Mouse (Mus musculus) cerebellum, adult 18-20 months (tissue): Measurements from ENCODE around the gene Coq8a.

Experiments used
- DNase-seq, 2 experiments: peaks; one replicate each; pipeline ENCODE4 v3.0.0; 2021

Gene Coq8a

DNA sequence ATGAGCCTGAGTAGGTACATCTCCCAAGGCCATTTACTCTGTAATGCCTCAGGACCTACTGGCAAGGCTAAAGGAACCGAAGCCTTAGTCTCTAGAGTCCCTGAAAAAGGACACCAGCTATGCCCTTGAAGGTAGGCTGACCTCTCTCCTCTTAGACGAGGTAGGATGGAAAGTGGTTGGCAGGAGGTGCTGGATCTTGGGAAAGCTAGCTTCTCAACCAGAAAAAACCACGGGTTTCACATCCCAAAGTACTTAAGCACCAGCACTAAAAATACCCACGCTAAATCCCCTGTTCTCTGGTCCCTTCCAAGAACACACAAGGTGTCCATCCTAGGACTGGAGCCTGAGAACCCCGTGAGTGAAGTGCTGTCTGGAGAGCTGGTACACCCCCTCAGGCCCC, 26.4 kb downstream of the Coq8a start:
- DNase-seq = no peak

DNA sequence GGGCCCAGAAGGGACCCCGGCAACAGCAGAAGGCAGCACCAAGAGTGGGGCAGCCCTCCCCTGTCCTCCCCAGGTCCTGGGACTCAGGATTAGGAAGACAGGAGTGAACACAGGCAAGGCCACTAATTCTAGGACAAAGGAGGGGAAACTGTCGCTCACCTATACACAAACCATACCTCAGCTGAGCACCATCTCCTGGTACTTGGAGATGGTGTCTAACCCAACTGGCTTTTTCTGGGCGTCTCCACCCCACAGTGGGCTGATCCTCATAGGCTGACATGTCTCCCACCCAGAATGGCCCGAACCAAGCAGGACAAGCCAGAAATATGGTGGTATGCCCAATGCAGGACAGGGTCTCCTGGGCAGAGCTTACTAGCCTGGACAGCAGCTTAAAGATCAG, 26.8 kb downstream of the Coq8a start:
- DNase-seq = no peak

DNA sequence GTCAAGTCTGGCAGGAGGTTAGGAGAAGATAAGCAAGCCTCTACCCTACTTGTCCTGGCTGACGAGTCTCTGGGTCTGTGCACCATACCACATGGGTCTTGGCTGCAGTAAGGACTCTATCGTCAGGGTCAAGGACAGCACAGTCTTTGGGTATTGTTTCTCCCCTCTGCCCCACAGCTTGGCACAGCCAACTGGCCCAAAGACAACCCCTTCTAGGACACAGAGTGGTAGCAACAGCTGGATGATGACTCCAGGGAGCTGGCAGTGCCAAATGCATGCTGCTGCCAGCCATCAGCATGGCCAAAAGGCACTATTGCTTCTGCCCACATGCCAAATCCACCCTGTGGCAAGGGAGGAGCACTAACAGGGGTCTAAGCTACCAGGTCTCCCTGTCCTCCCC, 27.5 kb downstream of the Coq8a start:
- DNase-seq = no peak

DNA sequence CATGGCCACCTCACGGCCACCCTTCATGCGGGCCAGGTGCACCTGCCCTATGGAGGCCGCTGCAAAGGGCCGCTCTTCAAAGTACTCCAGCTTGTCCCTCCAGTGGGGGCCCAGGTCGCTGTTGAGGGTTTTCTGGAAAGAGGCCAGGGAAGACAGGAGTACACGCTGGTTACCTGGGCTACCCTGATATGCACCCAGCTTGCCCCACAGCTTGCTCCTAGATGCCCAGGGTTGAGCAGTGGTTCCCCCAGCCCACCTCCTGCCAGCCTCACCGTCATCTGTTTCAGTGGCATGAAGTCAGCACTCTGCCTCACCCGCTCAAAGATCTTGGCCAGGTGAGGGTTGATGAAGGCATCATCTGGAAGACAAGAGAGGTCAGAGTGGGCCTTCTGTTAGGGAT, 29.3 kb downstream of the Coq8a start:
- no peak for DNase-seq

DNA sequence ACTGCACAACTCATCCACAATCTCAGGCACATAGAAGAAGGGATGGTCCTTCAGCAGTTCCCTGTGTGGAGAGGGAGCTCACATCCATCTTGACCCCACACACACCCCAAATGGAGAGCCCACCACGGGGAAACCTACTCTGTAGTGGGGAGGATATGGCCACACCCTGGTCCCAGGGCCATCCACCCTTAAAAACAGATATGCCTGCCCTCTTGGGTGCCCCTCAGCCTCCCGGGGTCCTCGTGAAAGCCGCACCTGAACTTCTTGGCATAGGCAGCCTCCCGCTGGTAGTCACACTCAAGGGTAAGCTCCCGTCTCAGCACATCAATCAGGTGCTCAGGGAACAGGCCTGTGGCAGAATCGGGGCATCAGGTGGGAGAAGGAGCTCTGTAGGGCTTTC, 30.2 kb downstream of the Coq8a start:
- no peak for DNase-seq

DNA sequence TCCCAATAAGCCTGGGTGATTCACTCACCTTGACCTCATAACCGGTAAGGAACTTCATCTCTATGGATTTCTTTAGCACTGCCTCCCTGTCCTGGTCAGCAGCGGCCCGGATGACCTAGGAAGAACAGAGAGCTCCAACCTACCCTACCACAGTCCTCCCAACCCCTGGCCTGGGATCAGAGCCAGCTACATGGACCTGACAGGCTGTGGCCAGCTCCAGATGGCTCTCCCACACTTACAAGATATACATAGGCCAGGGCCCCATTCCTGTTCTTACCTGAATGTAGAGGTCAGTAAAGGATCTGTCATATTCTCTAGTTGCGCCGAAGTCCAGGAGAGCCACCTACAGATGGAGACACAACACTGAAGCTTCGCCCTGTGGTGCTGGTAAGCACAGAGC, 31.1 kb downstream of the Coq8a start:
- DNase-seq = peak; percentile 59 to 66

DNA sequence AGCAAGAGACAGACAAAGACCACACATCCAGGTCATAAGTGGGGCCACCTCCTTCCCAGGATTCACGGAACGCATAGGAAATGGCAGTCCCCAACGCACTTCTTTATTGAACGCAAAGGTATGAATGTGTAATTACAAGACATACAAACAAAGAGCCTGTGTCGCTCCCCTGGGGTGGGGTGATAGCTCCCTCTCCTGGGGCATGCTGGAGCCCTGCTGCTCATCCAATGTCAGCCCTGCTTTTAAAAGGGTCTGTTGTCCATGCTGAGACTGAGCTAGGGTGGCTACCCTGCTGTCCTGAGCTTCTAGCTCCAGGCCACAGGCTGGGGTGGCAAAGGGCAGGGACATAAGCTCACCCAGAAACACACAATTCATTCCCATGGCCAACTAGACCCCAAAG, 32.9 kb downstream of the Coq8a start:
- no peak for DNase-seq

DNA sequence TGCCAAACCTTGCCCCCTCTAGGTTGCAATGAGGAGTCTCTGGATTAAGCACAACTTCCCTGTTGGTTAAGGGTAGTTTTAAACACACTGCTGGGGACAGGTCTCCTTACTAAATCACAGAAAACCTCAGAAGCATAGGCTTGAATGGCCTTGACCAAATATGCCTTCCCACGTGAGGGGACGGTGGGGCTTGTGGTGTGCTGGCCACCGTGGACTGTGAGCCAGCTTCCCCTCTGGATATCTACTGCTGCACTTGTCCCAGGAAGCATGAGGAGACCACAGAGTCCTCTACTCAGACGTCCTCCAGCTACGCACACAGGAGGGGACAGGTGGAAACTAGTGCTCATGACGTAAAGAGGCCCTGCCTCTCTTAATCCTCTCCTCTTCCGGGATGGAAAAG, 36.4 kb downstream of the Coq8a start:
- DNase-seq = no peak

DNA sequence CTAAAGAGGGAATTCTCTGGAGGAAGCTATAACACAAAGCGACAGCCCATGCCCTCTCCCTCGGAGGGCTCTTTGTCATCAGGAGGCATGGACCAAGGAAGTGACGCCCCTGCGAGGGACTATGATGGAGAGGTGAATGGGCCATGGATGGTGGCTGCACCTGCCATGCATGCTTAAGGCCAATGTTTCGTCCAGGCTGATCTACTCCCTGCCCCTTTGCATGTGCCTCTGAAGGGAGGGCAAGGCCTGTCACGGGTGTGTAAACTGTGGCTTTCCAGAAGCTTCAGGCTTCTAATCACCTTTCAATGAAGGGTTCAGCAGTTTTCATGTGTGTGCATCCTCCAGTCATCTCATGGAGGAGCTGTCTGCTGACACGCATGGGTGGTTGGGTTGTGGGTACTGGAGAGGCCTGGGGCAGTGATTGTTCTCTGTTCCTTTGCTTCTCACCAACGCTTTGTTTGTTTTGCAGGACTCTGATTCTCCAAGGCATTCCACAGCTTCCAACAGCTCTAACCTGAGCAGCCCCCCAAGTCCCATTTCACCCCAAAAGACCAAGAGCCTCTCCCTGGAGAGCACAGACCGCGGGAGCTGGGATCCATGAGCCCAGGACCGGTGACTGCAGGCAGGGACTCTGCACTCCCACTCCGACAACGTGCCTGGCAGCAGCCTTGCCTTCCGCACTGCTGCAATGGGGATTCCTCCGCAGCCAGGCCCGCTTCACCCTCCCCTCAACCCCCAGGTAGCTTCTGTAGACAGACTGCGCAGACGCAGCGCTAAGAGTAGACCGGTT, 37.6 kb downstream of the Coq8a start:
- DNase-seq = no peak

DNA sequence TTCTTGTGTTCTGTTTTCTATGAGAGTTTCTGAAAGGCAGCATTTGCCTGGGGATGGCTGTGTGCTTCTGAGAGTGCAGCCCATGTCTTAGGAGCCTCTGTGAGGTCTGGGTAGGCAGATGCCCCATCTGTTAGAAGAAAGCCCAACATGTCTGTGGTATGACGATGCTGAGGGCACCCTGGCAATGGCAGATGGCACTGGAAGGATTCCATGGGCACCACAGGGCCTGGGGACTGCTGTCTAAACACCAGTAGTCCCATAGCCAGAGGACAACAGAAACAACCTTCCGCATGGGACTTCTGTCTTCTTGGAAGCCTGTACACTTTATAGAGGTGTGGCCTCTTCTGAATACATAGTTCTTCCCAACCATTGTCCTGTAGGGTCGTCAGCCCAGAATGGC, 38.2 kb downstream of the Coq8a start:
- peak; percentile 48 to 60 for DNase-seq

DNA sequence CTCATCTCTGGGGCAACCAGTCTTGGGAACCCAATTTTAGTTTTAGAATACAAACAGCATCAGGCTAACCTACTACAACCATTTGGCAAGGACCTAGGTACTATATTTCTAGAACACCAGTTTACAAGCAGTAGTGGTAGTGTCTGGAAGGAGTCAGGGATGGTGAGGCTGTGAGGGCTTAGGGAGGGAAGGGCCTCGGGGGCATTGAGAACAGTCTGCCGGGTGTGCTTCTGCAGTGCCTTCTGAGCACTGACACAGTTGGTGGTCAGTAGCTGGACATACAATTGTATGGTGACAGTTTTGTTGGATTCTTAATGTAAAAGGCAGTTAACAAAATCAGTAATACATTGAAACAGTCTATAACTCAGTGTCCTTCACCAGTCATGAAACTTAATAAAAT, 38.9 kb downstream of the Coq8a start:
- no peak for DNase-seq

DNA sequence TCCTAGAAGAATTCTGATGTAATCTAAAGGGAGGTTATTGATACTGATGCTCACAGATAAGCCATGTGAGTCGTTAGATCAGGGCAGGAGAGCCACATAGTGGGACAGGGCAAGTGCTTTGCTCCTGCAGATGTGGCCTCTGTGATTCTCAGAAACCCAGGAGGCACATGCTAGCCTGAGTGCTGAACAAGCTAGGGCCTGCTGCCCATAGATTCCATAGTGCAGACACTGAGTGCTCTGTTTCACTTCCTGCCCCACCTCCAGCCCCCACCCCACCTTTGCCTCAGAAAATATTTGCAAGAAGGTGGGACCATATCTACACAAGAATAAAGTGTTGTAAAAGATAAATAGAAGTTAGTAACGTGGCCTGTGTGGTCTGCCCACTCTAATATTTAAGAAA, 40.8 kb downstream of the Coq8a start:
- no peak for DNase-seq

DNA sequence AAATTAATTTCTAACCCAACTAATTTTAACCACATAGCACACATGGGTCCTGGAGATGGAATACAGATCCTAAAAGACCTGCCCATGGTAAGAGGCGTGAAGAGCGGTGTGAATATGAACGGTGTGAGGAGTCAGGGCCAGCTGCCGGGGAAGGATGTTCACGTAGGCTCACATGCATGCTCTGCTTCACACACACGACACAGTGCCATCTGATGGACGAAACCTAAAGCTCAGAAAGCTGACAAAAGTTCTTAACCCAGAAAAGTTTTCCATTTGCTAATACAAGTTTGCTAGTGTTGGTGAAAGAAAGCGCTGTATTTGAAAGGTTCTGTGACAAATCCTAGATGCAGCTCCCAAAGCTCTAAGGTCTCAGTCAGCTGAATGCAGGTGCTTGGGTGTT, 48.2 kb downstream of the Coq8a start:
- DNase-seq = no peak

DNA sequence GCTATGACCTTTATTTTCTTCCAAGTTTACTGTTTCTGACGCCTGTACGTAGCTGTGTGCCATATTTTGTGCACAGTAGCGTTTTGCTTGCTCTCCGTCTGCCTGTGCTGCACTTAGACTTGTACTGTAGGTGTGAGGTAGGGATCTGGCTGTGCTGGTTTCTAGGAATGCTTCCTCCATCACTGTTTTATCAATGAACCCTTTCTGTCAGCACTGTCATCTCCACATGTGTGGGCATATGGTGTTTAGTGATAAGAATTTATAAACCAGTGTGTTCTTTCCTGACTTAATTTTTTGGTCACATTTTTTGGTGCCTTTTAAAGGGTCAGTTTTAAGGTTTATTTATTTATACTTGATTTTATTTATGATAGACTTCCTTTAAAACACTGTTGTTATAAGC, 50.8 kb downstream of the Coq8a start:
- DNase-seq = no peak

DNA sequence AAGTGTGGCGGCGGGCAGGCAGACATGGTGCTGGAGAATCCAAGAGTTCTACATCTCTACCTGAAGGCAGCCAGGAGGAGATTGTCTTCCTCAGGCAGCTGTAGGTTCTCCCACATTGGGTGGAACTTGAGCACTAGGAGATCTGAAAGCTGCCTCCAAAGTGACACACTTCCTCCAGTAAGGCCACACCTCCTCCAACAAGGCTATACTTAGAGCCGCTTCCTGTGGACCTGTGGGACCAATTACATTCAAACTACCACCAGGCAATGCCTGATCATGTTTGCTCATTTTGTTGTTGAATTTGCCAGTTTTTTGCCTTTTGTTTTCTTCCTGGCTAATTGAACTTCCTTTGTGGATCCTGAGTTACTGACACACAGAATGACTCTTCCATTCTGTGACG, 51.4 kb downstream of the Coq8a start:
- no peak for DNase-seq

DNA sequence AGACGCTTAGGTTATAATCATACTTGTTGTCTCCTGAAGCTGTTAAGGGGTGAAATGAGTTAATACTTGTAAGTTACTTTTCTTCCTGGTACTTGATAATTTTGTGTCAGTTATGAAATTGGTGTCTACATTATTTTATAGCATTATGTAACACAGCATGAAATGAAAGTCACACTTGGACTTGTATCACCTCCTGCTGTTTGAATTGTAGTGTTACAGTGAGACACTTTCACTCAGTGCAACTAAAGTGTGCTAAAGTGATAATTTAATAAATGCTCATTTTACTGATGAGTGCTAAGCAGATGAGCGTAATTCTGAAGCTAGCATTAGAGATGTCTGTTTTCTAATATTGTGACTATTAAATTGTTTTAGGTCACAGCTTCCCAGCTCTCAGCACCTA, 58.4 kb downstream of the Coq8a start:
- no peak for DNase-seq

DNA sequence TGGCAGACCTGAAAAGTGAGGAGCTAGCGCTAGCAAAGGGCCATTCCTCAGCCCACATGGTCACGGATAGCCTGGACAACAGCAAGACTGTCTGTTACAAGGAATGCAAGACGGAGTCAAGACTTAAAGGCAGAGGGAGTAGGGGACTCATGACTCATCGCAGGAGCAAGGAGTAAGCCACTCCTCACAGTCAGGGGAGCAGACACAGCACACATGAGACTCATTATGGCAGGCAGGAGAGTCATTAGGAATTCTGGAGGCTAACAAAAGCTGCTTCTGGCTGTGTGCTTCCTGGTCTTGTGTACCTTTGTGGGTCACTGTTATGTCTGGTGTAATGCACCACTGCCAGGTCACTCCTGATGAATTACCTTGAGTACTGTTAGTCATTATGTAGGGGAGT, 60.2 kb downstream of the Coq8a start:
- DNase-seq = no peak

DNA sequence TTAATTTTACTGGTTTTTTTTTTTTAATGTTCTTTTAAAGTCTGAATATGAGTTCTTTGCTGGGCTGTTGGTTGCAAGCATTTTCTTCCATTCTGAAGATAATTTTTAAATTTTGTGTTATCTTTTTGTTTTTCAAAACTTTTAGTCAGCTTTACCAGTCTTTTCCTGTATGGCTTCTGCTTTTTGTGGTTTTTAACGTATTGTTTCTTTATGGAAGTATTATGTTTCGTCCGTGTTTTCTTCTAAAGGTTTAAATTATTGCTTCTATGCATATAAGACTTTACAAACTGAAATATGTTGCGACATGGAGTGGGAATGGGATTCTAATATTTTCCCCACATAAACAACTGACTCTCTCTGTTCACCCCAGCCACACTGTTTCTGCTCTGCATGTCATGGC, 67.2 kb downstream of the Coq8a start:
- DNase-seq = no peak

DNA sequence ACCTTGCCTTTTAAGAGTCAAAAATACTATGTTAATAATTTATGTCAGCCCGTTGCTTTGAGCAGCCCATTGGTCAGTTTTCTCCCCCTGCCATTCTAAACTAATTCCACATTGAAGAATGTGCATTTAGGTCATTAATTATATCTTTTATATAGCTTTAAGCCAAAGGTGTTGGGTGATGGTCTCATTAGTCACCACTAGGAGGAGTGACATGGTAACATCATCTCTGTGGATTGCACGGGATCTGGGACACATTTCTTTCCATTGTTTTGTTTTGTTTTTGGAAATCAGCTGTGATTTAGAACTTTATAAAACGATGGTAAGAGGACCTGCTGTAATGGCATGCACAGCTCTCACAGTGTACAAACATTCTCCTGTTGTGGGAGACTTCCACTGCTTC, 68.0 kb downstream of the Coq8a start:
- DNase-seq = no peak

DNA sequence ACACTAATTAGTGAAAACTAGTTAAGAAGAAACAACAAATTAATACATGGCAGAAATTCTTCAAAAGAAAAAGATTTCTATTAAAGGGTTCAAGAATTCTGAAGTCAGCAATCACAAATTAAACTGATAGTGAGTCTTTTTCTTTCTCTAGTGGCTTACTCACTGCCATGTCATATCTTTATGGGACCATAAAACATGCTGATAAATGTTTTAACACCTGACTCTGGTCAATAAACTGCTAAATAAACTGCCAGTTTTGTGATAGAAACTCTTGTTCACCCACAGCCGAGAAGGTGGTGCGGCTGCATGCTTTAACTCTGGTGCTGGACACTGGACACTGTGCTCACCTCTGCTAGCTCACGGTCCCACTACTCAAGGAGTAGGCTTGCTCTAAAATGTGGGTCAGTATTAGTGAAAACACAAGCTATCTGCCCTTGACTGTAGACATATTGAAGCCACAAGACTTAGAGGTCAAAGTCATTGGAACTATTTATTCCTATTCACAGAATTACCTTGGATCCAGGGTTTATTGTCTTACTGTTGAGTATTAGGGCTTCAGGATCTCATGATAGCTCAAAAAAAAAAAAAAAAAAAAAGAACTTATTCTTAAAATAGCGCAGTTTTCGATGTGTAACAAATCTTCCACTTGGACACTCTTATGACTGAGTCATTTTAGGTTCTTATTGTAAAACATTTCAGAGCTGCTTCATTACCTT, 71.2 kb downstream of the Coq8a start:
- no peak for DNase-seq

DNA sequence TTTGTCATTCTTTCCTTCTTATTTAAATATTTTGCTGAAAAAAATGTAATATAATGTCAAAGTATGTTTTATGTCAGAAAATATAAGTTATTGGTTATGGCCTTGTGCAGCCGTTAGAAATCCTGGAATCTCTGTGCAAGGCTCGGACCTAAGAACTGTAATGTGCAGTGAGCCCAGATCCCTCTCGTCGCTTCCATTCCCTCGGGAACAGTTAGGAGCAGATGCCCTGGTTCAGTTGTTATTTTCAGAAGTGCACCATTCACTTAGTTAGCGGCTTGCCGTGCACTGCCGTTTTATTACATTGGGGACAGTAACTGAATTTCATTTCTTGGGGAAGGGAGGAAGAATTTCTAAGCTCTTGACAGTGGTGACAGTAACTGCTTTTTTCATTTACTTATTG, 81.2 kb downstream of the Coq8a start:
- no peak for DNase-seq

DNA sequence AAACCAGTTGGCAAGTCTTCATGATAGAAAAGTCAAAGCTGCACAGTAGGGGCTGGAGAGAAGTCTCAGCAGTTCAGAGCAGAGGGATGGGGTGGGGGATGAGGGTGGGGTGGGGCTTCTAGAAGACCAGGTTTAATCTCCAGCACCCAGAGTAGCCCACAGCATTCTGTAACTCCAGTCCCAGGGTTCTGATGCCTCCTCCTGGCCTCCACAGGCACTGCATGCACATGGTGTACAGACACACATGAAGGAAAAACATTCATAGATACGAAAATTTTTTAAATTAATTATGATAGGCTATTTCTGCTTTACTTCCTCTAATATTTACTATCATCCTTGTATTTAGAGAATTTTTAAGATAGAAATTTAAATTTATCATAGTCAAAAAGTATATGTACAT, 82.9 kb downstream of the Coq8a start:
- DNase-seq = no peak
